Mouse (Mus musculus) neural tube, embryonic 11.5 days (tissue): ENCODE data around the gene Atf5. TPM values are rescaled to one million over a fixed set of nuclear protein-coding genes. Genes with fewer than 3 reads are reported as not detected.

Source experiments
- ATAC-seq: fragments of 200-750 bp; cut with Nextera tagmentation; 2 replicates; pipeline ENCODE4 v1.8.0; 2017; ENCODE audit warnings: moderate number of reproducible peaks, mild to moderate bottlenecking, moderate TSS enrichment, moderate library complexity; ENCODE audit not compliant: insufficient read depth, low FRiP score, low TSS enrichment
- DNase-seq: peaks from one replicate; pipeline ENCODE4 v3.0.0-alpha.2; 2015; ENCODE audit warnings: low spot score
- H3K27ac ChIP-seq: fragments of 300-500 bp; sonication (generic); 2 replicates; pipeline ENCODE4 v1.5.1; 2014; ENCODE audit warnings: low read depth, mild to moderate bottlenecking, low read length
- H3K27me3 ChIP-seq: fragments of 300-500 bp; sonication (generic); 2 replicates; pipeline ENCODE4 v1.6.1; 2014; ENCODE audit warnings: mild to moderate bottlenecking, low read length, mixed read lengths; ENCODE audit not compliant: control insufficient read depth, insufficient read depth
- H3K36me3 ChIP-seq: fragments of 300-500 bp; sonication (generic); 2 replicates; pipeline ENCODE4 v1.6.1; 2014; ENCODE audit warnings: mild to moderate bottlenecking, low read length, moderate library complexity, mixed read lengths; ENCODE audit not compliant: control insufficient read depth, insufficient read depth
- H3K4me1 ChIP-seq: fragments of 300-500 bp; sonication (generic); 2 replicates; pipeline ENCODE4 v1.6.1; 2014; ENCODE audit warnings: low read length, mixed read lengths; ENCODE audit not compliant: control insufficient read depth, insufficient read depth
- H3K4me2 ChIP-seq: fragments of 300-500 bp; sonication (generic); 2 replicates; pipeline ENCODE4 v1.6.1; 2014; ENCODE audit warnings: low read depth, mild to moderate bottlenecking, moderate library complexity
- H3K4me3 ChIP-seq: fragments of 300-500 bp; sonication (generic); 2 replicates; pipeline ENCODE4 v1.5.1; 2014; ENCODE audit warnings: low read depth, low read length
- H3K9ac ChIP-seq: fragments of 300-500 bp; sonication (generic); 2 replicates; pipeline ENCODE4 v1.6.1; 2014; ENCODE audit warnings: mild to moderate bottlenecking, low read length
- H3K9me3 ChIP-seq: fragments of 300-500 bp; sonication (generic); 2 replicates; pipeline ENCODE4 v1.6.1; 2016; ENCODE audit warnings: low read length; ENCODE audit not compliant: control insufficient read depth
- WGBS: fragments of 180-500 bp; shearing (Covaris S2); extraction: QIAGEN DNeasy Blood & Tissue Kit; methylation state at CpG from one replicate; pipeline ENCODE4 v1.1.7; 2014; 5-methylcytosine and 5-hydroxymethylcytosine counted together
- polyA plus RNA-seq: library from polyadenylated mRNA; unstranded; fragments of >200 nt; fragmentation: Nextera tagmentation; extraction: Ambion mirVana; gene quantifications from 2 replicates; pipeline ENCODE4 v1.2.1, GENCODE M21; 2014

Gene Atf5
- polyA plus RNA-seq, 1 experiment from 2014 or later: 3.1 TPM

- WGBS: 92% methylated on average over 8 of the region's 8 CpGs
- Histone ChIP-seq H3K4me2 (no peak overlapping the region), H3K9me3 (no peaks in the 10 kb centered on the region), H3K9ac (no peak overlapping the region), H3K4me1 (peaks cover 9% of the 10 kb centered on the region), H3K4me3 (no peak overlapping the region), H3K27me3 (peaks cover 19% of the 10 kb centered on the region), H3K36me3 (peaks cover 10% of the 10 kb centered on the region), H3K27ac (no peak overlapping the region)
- ATAC-seq (no peak), DNase-seq (no peak)
These were observed 25.5 kb upstream of the Atf5 start for GRCm38 (mm10) chr7:44841825-44842463.

- DNase-seq (no peak), ATAC-seq (no peak)
- H3K36me3 ChIP-seq: peaks cover 6% of the 10 kb centered on the region
- 55% methylated on average over 14 of the region's 14 CpGs for WGBS
- H3K27ac ChIP-seq: no peak overlapping the region
- H3K4me2 ChIP-seq: no peak overlapping the region
- H3K4me3 ChIP-seq: no peak overlapping the region
- no peak overlapping the region for H3K9ac ChIP-seq
- peaks cover 19% of the 10 kb centered on the region for H3K27me3 ChIP-seq
- peaks cover 9% of the 10 kb centered on the region for H3K4me1 ChIP-seq
- H3K9me3 ChIP-seq: no peaks in the 10 kb centered on the region
These were observed 24.0 kb upstream of the Atf5 start for GRCm38 (mm10) chr7:44840426-44840825.

GRCm38 (mm10) chr7:44839491-44840191 lies 23.2 kb upstream of the Atf5 start:
- DNase-seq (peak; percentile 45), ATAC-seq (peak; percentile 39)
- 2% methylated on average over 55 of the region's 58 CpGs for WGBS
- H3K27me3 ChIP-seq: peaks cover 19% of the 10 kb centered on the region
- no peaks in the 10 kb centered on the region for H3K9me3 ChIP-seq
- H3K4me3 ChIP-seq: peak overlapping the region; percentile 25
- peak overlapping the region; percentile 44 for H3K9ac ChIP-seq
- H3K4me1 ChIP-seq: peaks cover 9% of the 10 kb centered on the region
- no peak overlapping the region for H3K27ac ChIP-seq
- peaks cover 4% of the 10 kb centered on the region for H3K36me3 ChIP-seq
- peak overlapping the region; percentile 45 for H3K4me2 ChIP-seq

- H3K27ac ChIP-seq: no peak overlapping the region
- peaks cover 19% of the 10 kb centered on the region for H3K27me3 ChIP-seq
- peak overlapping the region; percentile 44 for H3K9ac ChIP-seq
- WGBS: 32% methylated on average over 11 of the region's 11 CpGs
- H3K4me3 ChIP-seq: peak overlapping the region; percentile 25
- peaks cover 4% of the 10 kb centered on the region for H3K36me3 ChIP-seq
- peaks cover 9% of the 10 kb centered on the region for H3K4me1 ChIP-seq
- peak overlapping the region; percentile 45 for H3K4me2 ChIP-seq
- DNase-seq (no peak), ATAC-seq (no peak)
- no peaks in the 10 kb centered on the region for H3K9me3 ChIP-seq
These were observed 22.7 kb upstream of the Atf5 start for GRCm38 (mm10) chr7:44839171-44839490.

GRCm38 (mm10) chr7:44838073-44838472 lies 21.6 kb upstream of the Atf5 start:
- DNase-seq (no peak), ATAC-seq (no peak)
- H3K27me3 ChIP-seq: peaks cover 19% of the 10 kb centered on the region
- H3K4me3 ChIP-seq: no peak overlapping the region
- H3K36me3 ChIP-seq: peaks cover 4% of the 10 kb centered on the region
- peaks cover 9% of the 10 kb centered on the region for H3K4me1 ChIP-seq
- no peak overlapping the region for H3K4me2 ChIP-seq
- H3K9ac ChIP-seq: no peak overlapping the region
- no peaks in the 10 kb centered on the region for H3K9me3 ChIP-seq
- H3K27ac ChIP-seq: no peak overlapping the region
- WGBS: 85% methylated on average over 6 of the region's 6 CpGs

- H3K4me3 ChIP-seq: no peak overlapping the region
- no peaks in the 10 kb centered on the region for H3K9me3 ChIP-seq
- ATAC-seq (no peak), DNase-seq (no peak)
- WGBS: 89% methylated on average over 9 of the region's 9 CpGs
- H3K27me3 ChIP-seq: peaks cover 19% of the 10 kb centered on the region
- H3K27ac ChIP-seq: no peak overlapping the region
- H3K36me3 ChIP-seq: no peaks in the 10 kb centered on the region; the same call in 1 of the 2 replicates
- H3K9ac ChIP-seq: no peak overlapping the region
- H3K4me2 ChIP-seq: no peak overlapping the region
- H3K4me1 ChIP-seq: peaks cover 9% of the 10 kb centered on the region
These were observed 20.1 kb upstream of the Atf5 start for GRCm38 (mm10) chr7:44836423-44837053.

GRCm38 (mm10) chr7:44836016-44836404 lies 19.6 kb upstream of the Atf5 start:
- WGBS: 63% methylated on average over 3 of the region's 3 CpGs
- Histone ChIP-seq H3K4me3 (no peak overlapping the region), H3K27me3 (peaks cover 19% of the 10 kb centered on the region), H3K4me2 (no peak overlapping the region), H3K9ac (no peak overlapping the region), H3K36me3 (peaks cover 2% of the 10 kb centered on the region; the same call in 1 of the 2 replicates), H3K27ac (no peak overlapping the region), H3K4me1 (peaks cover 9% of the 10 kb centered on the region), H3K9me3 (no peaks in the 10 kb centered on the region)
- no peak for ATAC-seq
- DNase-seq: no peak

- H3K9me3 ChIP-seq: no peaks in the 10 kb centered on the region
- no peak overlapping the region for H3K9ac ChIP-seq
- no peak overlapping the region for H3K27ac ChIP-seq
- peaks cover 17% of the 10 kb centered on the region for H3K27me3 ChIP-seq
- no peak for DNase-seq
- H3K4me2 ChIP-seq: no peak overlapping the region
- H3K4me3 ChIP-seq: no peak overlapping the region
- no peak for ATAC-seq
- peaks cover 9% of the 10 kb centered on the region for H3K4me1 ChIP-seq
- 90% methylated on average over 1 of the region's 1 CpGs for WGBS
- H3K36me3 ChIP-seq: peaks cover 5% of the 10 kb centered on the region
These were observed 19.0 kb upstream of the Atf5 start for GRCm38 (mm10) chr7:44835373-44836015.
